Mouse (Mus musculus) right cerebral cortex, postnatal 36 days (tissue): ENCODE data around the gene Serpina3k.
"Not testable (repeated sequence)": the region's sequence is repeated elsewhere in the genome, so short reads cannot be mapped to it uniquely, and the experiment has no call there.

ENCODE experiments used
- DNase-seq, 2 experiments: peaks; one replicate each; pipeline ENCODE4 v3.0.0; 2022; ENCODE audit warnings: low spot score in 2 of 2, mixed read lengths in 1 of 2

The Serpina3k gene

DNA sequence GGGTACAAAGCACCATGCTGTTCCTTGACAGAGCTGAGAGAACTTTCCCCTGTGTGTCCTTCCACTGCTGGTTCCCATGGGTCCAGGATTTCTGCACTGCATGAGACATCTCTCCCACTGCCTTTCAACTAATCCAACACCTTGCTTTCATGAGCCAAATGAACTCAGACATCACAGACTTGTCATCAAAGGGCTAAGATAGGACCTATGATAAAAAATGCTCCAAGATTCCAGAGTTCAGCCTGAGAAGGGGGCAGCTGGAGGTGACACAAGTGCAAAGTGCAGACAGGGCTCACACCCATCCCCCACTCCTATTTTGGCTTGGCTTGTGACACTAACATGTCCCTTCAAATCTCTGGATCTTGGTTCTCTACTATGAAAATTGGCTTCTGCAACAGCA is 50.2 kb downstream of the Serpina3k start:
- no peak for DNase-seq

DNA sequence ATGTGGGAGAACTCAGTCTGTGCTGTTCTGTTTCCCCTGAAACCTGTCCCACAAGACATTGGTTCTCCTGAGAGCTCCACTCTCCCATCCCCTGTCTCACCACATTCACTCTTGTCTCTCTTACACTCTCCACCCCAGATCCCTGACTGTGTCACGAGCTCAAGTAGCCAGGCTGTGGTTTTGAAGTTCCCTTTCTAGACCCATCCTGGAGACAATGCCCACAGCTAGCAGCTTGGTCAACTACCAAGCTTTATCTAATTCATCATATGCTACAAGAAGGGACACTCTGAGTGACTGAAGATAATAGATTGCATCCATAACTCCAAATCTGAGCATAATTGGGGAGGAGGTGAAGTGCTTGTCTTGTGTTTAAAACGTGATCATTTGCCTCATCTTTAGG is 52.8 kb downstream of the Serpina3k start:
- DNase-seq, result not testable (repeated sequence)
